Mouse (Mus musculus): Measurements from ENCODE around the gene 9530003J23Rik. TPM values are rescaled to one million over a fixed set of nuclear protein-coding genes. Genes with fewer than 3 reads are reported as not detected.

9530003J23Rik gene
- not detected in 2 replicates for polyA plus RNA-seq (2012; rRNA removed)

DNA sequence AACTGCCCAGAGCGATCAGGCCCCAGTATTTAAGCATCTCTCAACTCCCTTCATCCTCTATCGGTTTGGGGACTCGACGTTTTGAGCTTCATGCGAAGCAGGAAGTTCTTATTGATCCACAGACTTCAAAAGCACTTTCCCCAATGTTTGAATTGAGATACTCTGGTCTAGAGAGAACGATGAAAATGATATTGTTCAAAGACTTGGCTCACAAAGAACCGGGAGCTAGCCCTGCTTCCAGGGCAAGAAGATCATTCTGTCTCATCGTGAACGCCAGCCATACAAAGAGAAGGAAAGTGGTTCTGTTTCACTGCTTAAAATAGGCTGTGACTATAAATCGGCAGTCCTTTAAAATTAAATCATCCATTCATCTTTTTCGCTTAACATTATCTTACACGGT, at the start of gene 9530003J23Rik:
TSS of gene 9530003J23Rik (minus strand) at position 101 of the 400 bp plus-strand sequence.

DNA sequence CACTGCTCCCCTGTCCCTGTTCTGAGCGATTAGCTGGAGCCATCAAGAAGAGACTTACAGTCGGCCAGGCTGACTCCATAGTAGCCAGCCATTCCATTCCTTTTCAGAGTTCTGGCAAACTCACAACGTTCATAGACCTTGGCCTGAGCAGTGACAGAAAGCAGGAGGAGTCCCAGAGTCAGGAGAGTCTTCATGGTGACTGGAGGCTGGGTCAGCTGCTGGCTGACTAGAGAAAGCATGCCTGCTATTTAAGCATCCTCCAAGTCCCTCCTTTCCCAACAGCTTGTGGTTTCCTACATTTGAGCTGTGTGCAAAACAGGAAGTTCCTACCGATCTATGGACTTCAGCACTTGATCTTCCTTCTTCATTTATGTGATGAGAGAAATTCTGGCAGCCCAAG, 43.5 kb upstream of the 9530003J23Rik start, which contains the start of gene Lyz2:
TSS of gene Lyz2 (minus strand) at position 273 of the 400 bp plus-strand sequence.

DNA sequence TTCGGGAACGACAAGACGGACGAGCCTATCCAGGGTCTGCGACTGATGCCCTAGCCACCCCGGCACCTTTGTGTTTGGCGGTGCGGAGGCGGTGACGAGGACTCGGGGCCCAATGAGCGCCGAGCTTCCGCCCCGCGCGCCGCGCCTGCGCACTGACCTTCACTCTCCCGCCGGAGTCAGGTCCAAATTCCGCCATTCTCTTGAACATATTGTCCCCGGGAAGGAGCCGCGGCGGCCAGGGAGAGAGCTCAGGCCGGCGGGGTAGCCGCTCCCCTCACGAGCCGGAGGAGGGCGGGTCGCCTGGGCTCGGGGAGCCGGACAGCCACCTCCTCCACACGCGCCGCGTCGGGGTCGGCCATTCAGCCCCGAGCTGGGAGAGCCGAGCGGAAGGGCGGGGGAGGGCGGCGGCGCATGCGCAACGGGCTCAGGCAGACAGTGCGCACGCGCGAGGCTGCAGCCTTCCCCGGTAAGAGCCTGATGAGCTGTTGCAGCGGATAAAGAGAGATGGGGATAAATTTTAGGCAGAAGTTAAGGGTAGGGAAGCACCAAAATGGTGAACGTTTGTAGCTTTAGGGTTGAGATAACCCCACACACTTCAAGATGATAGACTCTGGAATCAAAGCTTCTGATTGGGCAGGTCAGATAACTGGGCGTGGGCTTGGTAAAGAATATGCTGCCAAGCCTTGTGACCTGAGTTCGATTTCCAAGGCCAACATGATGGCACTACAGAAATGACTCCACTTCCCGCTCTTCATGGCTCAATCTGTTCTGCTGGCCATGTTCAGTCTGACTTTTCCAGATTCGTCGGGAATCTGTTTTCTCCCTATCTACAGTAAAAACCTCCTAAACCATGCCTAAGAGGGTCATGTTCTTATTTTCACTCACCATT, 14.2 kb downstream of the 9530003J23Rik start, which contains the start of gene Yeats4:
TSS of gene Yeats4 (minus strand) at position 406 of the 889 bp plus-strand sequence.

Other genes starting within 250 kb of the 9530003J23Rik start
- gene Lrrc10, start 193.4 kb downstream of the 9530003J23Rik start, polyA plus RNA-seq (2012; rRNA removed), result not detected in 2 replicates
- 87.5 and 91.5 TPM in 2 replicates for gene Cct2, start 174.9 kb downstream of the 9530003J23Rik start, polyA plus RNA-seq (2012; rRNA removed)
- gene Frs2, start 90.2 kb downstream of the 9530003J23Rik start, polyA plus RNA-seq (2012; rRNA removed), result 7.0 and 8.8 TPM in 2 replicates
- gene Yeats4, start 14.2 kb downstream of the 9530003J23Rik start, polyA plus RNA-seq (2012; rRNA removed), result 26.9 and 28.8 TPM in 2 replicates
- gene Lyz2, start 43.6 kb upstream of the 9530003J23Rik start, polyA plus RNA-seq (2012; rRNA removed), result 470 and 559 TPM in 2 replicates
- 0.23 and 0.30 TPM in 2 replicates for gene Lyz1, start 54.2 kb upstream of the 9530003J23Rik start, polyA plus RNA-seq (2012; rRNA removed)
- gene Cpsf6, start 141.3 kb upstream of the 9530003J23Rik start, polyA plus RNA-seq (2012; rRNA removed), result 19.7 and 21.7 TPM in 2 replicates